Mouse (Mus musculus): ENCODE measurements around the gene Uba3.

The Uba3 gene

GRCm38 (mm10) chr6:97205439-97205885 is at the start of gene Uba3:
TSS of gene Uba3 (minus strand) at chr6:97205647.
- peak; percentile 97 to 98 for DNase-seq (ENCODE audit: low spot score in 2 of 2)

- DNase-seq (ENCODE audit: low spot score in 2 of 2) = no peak
These were observed 47.3 kb upstream of the Uba3 start, which contains the start of gene Lmod3 for GRCm38 (mm10) chr6:97252711-97253221. TSS of gene Lmod3 (minus strand) at chr6:97252759.

GRCm38 (mm10) chr6:97252086-97252485 is 46.6 kb upstream of the Uba3 start:
- DNase-seq (ENCODE audit: low spot score in 2 of 2) = no peak

- peak in 1 of 2 experiments; percentile 28 for DNase-seq (ENCODE audit: low spot score in 2 of 2)
These were observed 45.5 kb upstream of the Uba3 start for GRCm38 (mm10) chr6:97250966-97251365.

GRCm38 (mm10) chr6:97245200-97245599 is 39.8 kb upstream of the Uba3 start:
- DNase-seq (ENCODE audit: low spot score in 2 of 2) = no peak

- no peak for DNase-seq (ENCODE audit: low spot score in 2 of 2)
These were observed 37.1 kb upstream of the Uba3 start for GRCm38 (mm10) chr6:97242522-97242921.

GRCm38 (mm10) chr6:97240092-97240491 is 34.6 kb upstream of the Uba3 start:
- DNase-seq (ENCODE audit: low spot score in 2 of 2) = no peak

GRCm38 (mm10) chr6:97239360-97239759 is 33.9 kb upstream of the Uba3 start:
- DNase-seq (ENCODE audit: low spot score in 2 of 2) = no peak

GRCm38 (mm10) chr6:97236088-97236487 is 30.6 kb upstream of the Uba3 start:
- DNase-seq (ENCODE audit: low spot score in 2 of 2) = no peak

- DNase-seq (ENCODE audit: low spot score in 2 of 2) = no peak
These were observed 29.6 kb upstream of the Uba3 start for GRCm38 (mm10) chr6:97234911-97235668.

GRCm38 (mm10) chr6:97227067-97227847 is 21.8 kb upstream of the Uba3 start:
- DNase-seq (ENCODE audit: low spot score in 2 of 2) = no peak

GRCm38 (mm10) chr6:97226083-97226491 is 20.6 kb upstream of the Uba3 start:
- DNase-seq (ENCODE audit: low spot score in 2 of 2) = no peak

- DNase-seq (ENCODE audit: low spot score in 2 of 2) = no peak
These were observed 19.1 kb upstream of the Uba3 start for GRCm38 (mm10) chr6:97224505-97224904.

GRCm38 (mm10) chr6:97223566-97223965 is 18.1 kb upstream of the Uba3 start:
- DNase-seq (ENCODE audit: low spot score in 2 of 2) = no peak

GRCm38 (mm10) chr6:97222931-97223467 is 17.6 kb upstream of the Uba3 start:
- no peak for DNase-seq (ENCODE audit: low spot score in 2 of 2)

GRCm38 (mm10) chr6:97222321-97222720 is 16.9 kb upstream of the Uba3 start:
- no peak for DNase-seq (ENCODE audit: low spot score in 2 of 2)

GRCm38 (mm10) chr6:97221205-97222025 is 16.0 kb upstream of the Uba3 start:
- DNase-seq (ENCODE audit: low spot score in 2 of 2) = peak in 1 of 2 experiments; percentile 49

- no peak for DNase-seq (ENCODE audit: low spot score in 2 of 2)
These were observed 15.2 kb upstream of the Uba3 start for GRCm38 (mm10) chr6:97220672-97221071.

- DNase-seq (ENCODE audit: low spot score in 2 of 2) = no peak
These were observed 10.8 kb upstream of the Uba3 start for GRCm38 (mm10) chr6:97216154-97216821.

GRCm38 (mm10) chr6:97211981-97212380 is 6.5 kb upstream of the Uba3 start:
- DNase-seq (ENCODE audit: low spot score in 2 of 2) = peak in 1 of 2 experiments; percentile 40
